Mouse (Mus musculus) heart, embryonic 10.5 days (tissue): ENCODE results near the gene Bid. TPM values are rescaled to one million over a fixed set of nuclear protein-coding genes. Genes with fewer than 3 reads are reported as not detected.
"Not testable (repeated sequence)": the region's sequence is repeated elsewhere in the genome, so short reads cannot be mapped to it uniquely, and the experiment has no call there.

ENCODE experiments used
- DNase-seq: peaks from one replicate; pipeline ENCODE4 v3.0.0-alpha.2; 2017; ENCODE audit warnings: low spot score
- H3K27ac ChIP-seq: fragments of 300-500 bp; sonication (generic); 2 replicates; pipeline ENCODE4 v1.5.1; 2016; ENCODE audit warnings: mild to moderate bottlenecking
- H3K27me3 ChIP-seq: fragments of 300-500 bp; sonication (generic); 2 replicates; pipeline ENCODE4 v1.6.1; 2016; ENCODE audit warnings: mild to moderate bottlenecking; ENCODE audit not compliant: poor library complexity, insufficient read depth, severe bottlenecking
- H3K36me3 ChIP-seq: fragments of 300-500 bp; sonication (generic); 2 replicates; pipeline ENCODE4 v1.6.1; 2016; ENCODE audit warnings: mild to moderate bottlenecking, moderate library complexity
- H3K4me1 ChIP-seq: fragments of 300-500 bp; sonication (generic); 2 replicates; pipeline ENCODE4 v1.6.1; 2016; ENCODE audit warnings: mild to moderate bottlenecking
- H3K4me3 ChIP-seq: fragments of 300-500 bp; sonication (generic); 2 replicates; pipeline ENCODE4 v1.5.1; 2016; ENCODE audit warnings: mild to moderate bottlenecking, moderate library complexity
- H3K9me3 ChIP-seq: fragments of 300-500 bp; sonication (generic); 2 replicates; pipeline ENCODE4 v1.6.1; 2016; ENCODE audit warnings: mild to moderate bottlenecking, moderate library complexity
- WGBS: fragments of 180-500 bp; shearing (Covaris S2); methylation state at CpG from one replicate; pipeline ENCODE4 v1.1.7; 2016; 5-methylcytosine and 5-hydroxymethylcytosine counted together
- polyA plus RNA-seq: library from polyadenylated mRNA; unstranded; fragments of >200 nt; fragmentation: Nextera tagmentation; extraction: Ambion mirVana; gene quantifications from 2 replicates; pipeline ENCODE4 v1.2.1, GENCODE M21; 2016

Gene Bid
- polyA plus RNA-seq, 1 experiment from 2014 or later, result 16.5 TPM

DNA sequence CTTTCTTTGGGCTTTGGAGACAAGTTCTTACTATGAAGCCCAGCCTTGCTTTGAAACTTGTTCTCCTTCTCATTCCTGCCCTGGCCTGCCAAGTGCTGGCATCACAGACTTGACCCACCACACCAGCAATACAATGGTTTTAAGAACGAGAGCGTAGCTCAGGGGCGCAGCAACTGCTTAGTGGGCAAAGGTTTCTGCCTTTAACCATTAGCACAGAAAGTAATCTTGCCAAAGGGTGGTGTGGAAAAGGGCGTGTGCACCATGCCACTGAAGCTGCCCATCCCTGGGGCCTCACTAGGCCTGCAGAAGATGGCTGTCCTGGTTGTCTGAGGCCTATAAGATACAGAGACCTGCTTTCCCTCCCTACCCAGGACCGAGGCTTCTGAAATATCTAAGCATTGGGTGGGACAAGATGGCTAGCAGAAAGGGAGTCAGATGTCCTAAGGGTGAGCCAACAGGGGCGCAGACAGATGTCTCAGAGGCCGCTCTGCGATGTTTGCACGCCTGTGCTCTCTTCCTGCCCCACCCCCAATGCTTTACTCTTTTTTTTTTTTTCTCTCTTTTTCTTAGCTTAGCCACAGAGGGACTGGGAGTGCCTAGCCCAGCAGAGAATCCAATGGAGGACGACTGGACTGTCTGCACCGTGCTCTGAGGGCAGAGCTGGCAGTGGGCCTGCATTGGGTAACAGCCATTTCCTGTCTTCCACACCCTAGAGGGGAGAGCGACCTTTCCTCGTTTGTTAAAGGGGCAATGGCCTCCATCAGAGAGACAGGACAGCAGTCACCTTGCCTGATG, 5.2 kb downstream of the Bid start:
- DNase-seq, result no peak
- Histone ChIP-seq H3K9me3 (no peaks in the 10 kb centered on the region), H3K36me3 (no peaks in the 10 kb centered on the region), H3K27ac (no peak overlapping the region), H3K4me3 (no peak overlapping the region), H3K4me1 (peaks cover 33% of the 10 kb centered on the region), H3K27me3 (peaks cover 15% of the 10 kb centered on the region)
- 74% methylated on average over 13 of the region's 13 CpGs for WGBS

DNA sequence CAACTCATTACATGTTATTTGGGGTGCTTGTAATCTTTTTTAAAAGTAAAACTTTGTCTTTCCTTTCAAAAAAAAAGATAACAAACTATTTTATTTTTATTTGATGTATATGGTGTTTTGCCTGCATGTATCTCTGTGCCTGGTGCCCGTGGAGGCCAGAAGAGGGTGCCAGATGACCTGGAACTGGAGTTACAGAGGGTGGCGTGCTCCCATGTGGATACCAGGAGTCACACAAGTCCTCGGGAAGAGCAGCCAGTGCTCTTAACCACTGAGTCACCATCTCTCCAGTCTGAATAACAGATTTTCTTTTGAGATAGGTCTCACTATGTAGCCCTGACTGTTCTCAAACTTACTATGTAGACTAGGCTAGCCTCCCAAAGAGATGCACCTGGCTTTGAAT, 7.2 kb downstream of the Bid start:
- H3K4me3 ChIP-seq, result no peak overlapping the region
- no peaks in the 10 kb centered on the region for H3K27me3 ChIP-seq
- 76% methylated on average over 3 of the region's 3 CpGs for WGBS
- H3K27ac ChIP-seq, result no peak overlapping the region
- H3K4me1 ChIP-seq, result 0 out of 2 replicates have a peak, but pooled peaks cover 14% of the 10 kb centered on the region
- H3K36me3 ChIP-seq, result no peaks in the 10 kb centered on the region
- no peaks in the 10 kb centered on the region for H3K9me3 ChIP-seq
- DNase-seq, result no peak

DNA sequence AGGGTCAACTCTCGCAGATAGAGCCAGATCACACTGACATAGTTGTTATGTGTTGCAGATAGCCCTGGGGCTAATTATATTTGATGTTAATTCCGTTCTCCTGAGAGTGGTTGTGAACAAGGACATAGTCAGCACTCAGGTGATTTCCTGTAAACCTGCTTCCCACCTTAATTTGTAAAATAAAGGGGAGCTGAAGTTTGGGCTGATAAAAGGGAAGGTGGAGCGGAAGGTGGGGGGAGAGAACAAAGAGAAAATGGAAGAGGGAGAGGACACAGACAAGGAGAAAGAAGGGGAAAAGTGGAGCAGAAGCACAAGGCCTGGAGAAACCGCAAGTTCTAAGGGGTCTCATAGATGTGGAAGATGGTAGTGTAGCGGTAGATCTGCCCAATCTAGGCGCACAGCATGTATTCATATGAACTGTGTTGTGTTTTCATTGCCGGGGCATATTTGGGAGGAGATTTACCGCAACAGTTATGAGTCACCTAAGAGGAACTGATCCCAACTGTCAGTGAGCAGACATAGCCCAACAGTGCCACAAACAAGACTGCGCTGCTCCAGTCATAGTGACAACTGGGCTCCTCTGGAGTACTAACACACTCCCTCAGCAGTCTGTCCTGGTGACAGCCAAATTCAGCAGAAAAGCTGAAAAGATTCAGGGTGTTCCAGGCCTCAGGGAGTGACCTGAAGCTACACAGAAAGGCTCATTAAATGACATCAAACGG, 8.6 kb downstream of the Bid start:
- H3K36me3 ChIP-seq, H3K4me3 ChIP-seq, H3K27me3 ChIP-seq, DNase-seq, H3K9me3 ChIP-seq, H3K27ac ChIP-seq: not testable (repeated sequence)
- 87% methylated on average over 10 of the region's 10 CpGs for WGBS
- 0 out of 2 replicates have a peak, but pooled peaks cover 15% of the 10 kb centered on the region for H3K4me1 ChIP-seq

DNA sequence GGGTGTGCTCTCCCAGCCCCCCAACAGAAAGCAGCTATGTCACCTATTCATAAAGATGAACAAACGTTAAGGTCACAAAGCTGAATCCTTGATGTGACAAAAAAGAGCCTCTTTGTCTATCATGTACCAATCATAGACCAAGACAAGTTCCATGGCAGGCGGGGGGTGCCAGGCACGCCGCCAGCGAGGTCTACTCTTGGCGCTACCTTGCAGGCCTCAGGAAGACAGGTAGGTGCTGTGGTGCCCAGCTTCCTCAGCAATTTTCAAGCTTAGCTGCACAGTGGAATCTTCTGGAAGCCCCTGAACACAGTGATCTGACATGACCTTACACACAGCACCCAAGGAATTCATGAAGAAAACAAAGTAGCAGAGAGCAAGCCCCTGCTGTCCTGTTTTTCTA, 10.1 kb downstream of the Bid start:
- Histone ChIP-seq H3K36me3 (no peaks in the 10 kb centered on the region), H3K9me3 (no peaks in the 10 kb centered on the region), H3K4me1 (0 out of 2 replicates have a peak, but pooled peaks cover 9% of the 10 kb centered on the region), H3K27ac (no peak overlapping the region), H3K4me3 (no peak overlapping the region), H3K27me3 (no peaks in the 10 kb centered on the region)
- no peak for DNase-seq
- WGBS, result 92% methylated on average over 6 of the region's 6 CpGs

DNA sequence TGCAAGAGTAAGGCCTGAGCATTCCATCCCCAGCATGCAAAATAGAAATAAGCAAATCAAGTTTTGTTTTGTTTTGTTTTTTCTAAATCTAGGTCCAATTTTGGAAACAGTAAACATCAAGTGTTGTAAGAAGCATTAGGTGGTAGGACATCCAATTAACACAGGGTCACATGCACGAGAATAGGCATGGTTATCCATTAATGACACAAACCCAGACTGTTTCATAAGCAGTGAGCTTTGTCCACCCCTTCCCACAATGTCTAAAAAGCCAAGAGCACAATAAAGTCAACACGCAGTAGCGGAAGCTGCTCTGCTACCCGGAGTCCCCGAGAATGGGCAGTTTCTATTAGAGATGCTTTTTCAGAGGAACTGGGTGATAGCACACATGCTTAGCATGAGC, 11.5 kb downstream of the Bid start:
- 90% methylated on average over 5 of the region's 5 CpGs for WGBS
- no peak for DNase-seq
- Histone ChIP-seq H3K27ac (no peak overlapping the region), H3K4me1 (0 out of 2 replicates have a peak, but pooled peaks cover 6% of the 10 kb centered on the region), H3K27me3 (no peaks in the 10 kb centered on the region), H3K4me3 (no peak overlapping the region), H3K9me3 (no peaks in the 10 kb centered on the region), H3K36me3 (no peaks in the 10 kb centered on the region)

DNA sequence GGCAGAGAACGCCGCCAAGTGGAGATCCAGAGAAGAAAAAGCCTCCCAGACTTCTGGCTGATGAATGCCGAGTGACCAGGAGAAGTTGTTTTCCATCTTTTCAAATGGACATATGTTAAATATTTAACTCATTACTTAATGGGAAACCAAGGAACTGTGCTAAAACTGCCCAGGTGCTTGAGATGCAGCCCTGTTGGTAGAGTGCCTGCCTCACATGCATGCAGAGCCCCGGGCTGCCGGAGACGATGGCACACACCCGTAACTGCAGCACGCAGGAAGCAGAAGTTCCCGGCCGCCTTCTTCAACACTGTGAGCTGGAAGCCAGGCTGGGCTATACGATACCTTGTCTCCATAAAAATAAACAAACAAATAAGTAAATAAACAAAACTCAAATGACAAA, 12.7 kb downstream of the Bid start:
- 88% methylated on average over 11 of the region's 11 CpGs for WGBS
- Histone ChIP-seq H3K36me3 (no peaks in the 10 kb centered on the region), H3K27me3 (no peaks in the 10 kb centered on the region), H3K4me1 (0 out of 2 replicates have a peak, but pooled peaks cover 6% of the 10 kb centered on the region), H3K4me3 (no peak overlapping the region), H3K27ac (no peak overlapping the region), H3K9me3 (no peaks in the 10 kb centered on the region)
- no peak for DNase-seq

DNA sequence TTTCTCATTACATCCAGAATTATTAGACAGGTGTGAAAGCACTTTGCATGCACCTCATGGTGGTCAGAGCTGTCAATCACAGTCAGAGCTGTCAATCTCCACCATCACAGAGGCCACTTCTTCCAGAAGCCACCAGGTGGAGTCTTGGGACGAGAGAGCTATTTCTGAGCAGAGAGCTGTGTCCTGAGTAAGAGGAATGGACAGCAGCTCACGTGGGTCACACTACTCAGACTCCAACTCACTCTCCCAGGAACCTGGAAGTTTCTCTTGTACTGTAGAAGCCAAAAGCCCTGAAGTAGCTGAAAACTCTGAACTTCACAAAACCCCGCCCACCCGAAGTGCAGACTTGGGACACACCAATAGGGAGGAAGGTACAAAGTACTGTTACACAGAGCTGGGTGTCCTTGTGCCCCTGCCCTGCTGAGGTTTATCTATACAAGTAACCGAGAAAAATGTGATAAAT, 13.2 kb downstream of the Bid start:
- 46% methylated on average over 5 of the region's 5 CpGs for WGBS
- DNase-seq, result peak; percentile 83

DNA sequence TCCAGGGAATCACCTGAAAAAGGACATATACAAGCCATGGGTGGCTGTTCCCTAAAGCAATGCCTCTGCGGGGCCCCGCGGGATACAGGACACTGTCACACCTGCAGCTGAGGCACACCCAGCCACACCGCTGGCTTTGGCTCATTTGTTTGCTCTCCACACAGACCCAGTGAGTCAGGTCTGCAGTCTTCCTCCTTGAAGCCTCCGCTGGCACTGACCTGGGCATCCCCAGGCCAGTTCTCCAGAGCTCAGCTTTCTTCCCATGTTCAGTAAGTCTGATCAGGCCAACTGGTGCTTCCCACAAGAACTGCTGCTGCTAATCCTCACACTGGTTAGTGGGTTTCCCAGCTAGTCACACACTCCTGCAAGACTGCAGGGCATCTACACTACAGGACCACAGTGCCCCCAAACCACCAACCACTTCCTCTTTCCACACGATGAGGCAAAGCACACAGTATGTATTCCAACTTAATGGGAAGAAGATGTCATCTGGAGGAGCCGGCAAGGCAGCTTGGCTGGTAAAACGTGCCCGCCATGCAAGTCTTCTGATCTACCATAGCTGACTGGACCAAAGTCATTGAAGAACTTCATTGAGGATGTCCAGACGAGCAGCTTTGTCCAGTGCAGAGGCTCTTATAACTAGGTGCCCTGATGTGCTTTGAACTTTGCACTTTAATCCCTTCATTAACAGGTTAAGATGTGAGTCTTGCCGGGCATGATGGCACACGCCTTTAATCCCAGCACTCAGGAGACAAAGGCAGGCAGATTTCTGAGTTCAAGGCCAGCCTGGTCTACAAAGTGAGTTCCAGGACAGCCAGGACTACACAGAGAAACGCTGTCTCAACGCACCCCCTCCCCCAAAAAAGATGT, 14.6 kb downstream of the Bid start:
- Histone ChIP-seq H3K4me1 (0 out of 2 replicates have a peak, but pooled peaks cover 6% of the 10 kb centered on the region), H3K36me3 (no peaks in the 10 kb centered on the region), H3K9me3 (no peaks in the 10 kb centered on the region), H3K4me3 (no peak overlapping the region), H3K27me3 (no peaks in the 10 kb centered on the region), H3K27ac (no peak overlapping the region)
- 90% methylated on average over 14 of the region's 14 CpGs for WGBS
- DNase-seq, result no peak

More for the DNA sequence above, 13.2 kb downstream of the Bid start:
- Histone ChIP-seq H3K36me3 (no peaks in the 10 kb centered on the region), H3K4me1 (0 out of 2 replicates have a peak, but pooled peaks cover 6% of the 10 kb centered on the region), H3K4me3 (no peak overlapping the region), H3K9me3 (no peaks in the 10 kb centered on the region), H3K27me3 (no peaks in the 10 kb centered on the region), H3K27ac (no peak overlapping the region)

DNA sequence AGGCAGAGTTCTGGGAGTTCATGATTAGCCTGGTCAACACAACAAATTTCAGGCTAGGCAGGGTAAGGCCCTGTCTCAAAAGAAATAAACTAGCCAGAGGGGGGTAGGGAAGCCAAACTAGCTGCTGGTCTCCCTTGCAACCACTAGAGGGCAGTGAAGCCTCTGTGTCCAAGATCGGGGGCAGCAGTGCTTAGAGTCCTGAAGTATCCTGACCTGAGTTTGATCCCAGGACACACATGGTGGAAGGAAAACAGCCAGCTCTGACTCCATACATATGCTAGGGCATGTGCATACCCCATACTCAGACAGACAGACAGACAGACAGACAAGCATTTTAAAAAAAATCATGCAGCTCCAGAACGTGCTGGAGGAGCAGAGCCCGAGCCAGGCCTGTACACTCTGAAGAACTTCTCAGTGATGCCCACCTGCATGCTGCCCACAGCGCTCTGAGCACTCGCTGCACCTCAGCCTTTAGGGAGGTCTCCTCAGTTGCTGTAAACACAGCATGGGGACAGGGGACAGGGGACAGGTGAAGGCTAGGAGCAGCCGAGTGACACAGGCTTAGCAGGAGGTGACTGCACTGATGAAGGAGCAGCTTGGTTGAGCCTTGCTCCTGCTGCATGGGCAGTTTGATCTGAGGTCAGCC, 18.3 kb downstream of the Bid start:
- no peak overlapping the region for H3K27ac ChIP-seq
- DNase-seq, result no peak
- H3K27me3 ChIP-seq, result no peaks in the 10 kb centered on the region
- no peaks in the 10 kb centered on the region for H3K9me3 ChIP-seq
- WGBS, result 65% methylated on average over 6 of the region's 6 CpGs
- H3K36me3 ChIP-seq, result peaks cover 24% of the 10 kb centered on the region; the same call in 1 of the 2 replicates
- no peak overlapping the region for H3K4me3 ChIP-seq
- H3K4me1 ChIP-seq, result peaks cover 19% of the 10 kb centered on the region

DNA sequence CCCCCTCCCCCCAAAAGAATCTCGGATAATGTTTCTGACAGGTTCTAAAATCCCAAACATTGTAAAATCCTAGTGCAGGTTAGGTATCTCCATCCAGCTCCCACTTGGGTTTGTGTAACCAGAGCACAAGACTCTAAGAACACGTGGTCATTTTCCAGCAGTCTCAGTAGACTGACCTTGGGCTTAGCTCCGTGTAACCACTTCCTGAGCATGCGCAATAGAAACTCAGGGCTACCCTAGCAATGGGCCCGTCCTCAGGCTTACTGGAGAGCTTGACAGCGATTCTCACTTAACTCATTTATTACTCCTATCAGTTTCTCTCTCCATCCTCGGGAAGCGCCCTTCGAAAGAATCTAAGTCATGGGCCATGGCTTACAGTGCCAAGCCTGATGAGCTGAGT, 22.1 kb downstream of the Bid start:
- Histone ChIP-seq H3K4me3 (no peak overlapping the region), H3K9me3 (no peaks in the 10 kb centered on the region), H3K27me3 (no peaks in the 10 kb centered on the region), H3K36me3 (peaks cover 40% of the 10 kb centered on the region), H3K27ac (no peak overlapping the region), H3K4me1 (peaks cover 36% of the 10 kb centered on the region)
- DNase-seq, result no peak
- WGBS, result 91% methylated on average over 9 of the region's 9 CpGs

DNA sequence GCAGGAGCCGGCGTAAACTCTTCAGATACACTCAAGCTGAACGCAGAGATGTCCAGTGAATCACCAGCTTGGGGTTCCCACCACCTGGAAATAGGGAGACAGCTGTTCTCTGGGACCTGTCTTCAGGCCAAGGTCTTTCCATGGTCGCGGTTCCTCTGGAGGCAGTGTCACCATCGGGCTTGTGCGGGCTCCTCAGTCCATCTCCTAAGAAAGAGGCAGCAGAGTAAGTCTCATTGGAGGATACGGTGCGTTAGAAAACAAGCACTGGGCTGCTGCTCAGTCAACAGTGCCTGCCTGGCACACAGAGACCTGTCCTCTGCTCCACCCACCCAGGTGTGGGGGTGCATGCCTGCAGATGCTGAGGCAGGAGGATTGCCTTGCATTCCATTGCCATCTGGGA, 22.6 kb downstream of the Bid start:
- Histone ChIP-seq H3K27ac (peak overlapping the region; percentile 42; the same call in 1 of the 2 replicates), H3K4me3 (no peak overlapping the region), H3K4me1 (peaks cover 36% of the 10 kb centered on the region), H3K36me3 (peaks cover 44% of the 10 kb centered on the region), H3K9me3 (no peaks in the 10 kb centered on the region), H3K27me3 (no peaks in the 10 kb centered on the region)
- DNase-seq, result no peak
- 94% methylated on average over 9 of the region's 9 CpGs for WGBS

DNA sequence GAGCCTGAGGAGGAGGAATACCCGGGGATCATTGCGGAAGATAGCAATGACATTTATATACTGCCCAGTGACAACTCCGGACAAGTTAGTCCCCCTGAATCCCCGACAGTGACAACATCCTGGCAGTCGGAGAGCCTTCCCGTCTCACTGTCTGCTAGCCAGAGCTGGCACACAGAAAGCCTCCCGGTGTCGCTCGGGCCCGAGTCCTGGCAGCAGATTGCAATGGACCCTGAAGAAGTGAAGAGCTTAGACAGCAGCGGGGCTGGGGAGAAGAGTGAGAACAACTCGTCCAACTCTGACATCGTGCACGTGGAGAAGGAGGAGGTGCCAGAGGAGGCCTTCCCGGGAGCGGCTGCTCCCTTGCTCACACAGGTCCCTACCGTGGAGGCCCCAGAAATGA, 30.0 kb downstream of the Bid start:
- no peaks in the 10 kb centered on the region for H3K27me3 ChIP-seq
- H3K36me3 ChIP-seq, result peaks cover 78% of the 10 kb centered on the region
- no peaks in the 10 kb centered on the region for H3K9me3 ChIP-seq
- H3K27ac ChIP-seq, result no peak overlapping the region
- 91% methylated on average over 17 of the region's 17 CpGs for WGBS
- no peak overlapping the region for H3K4me3 ChIP-seq
- H3K4me1 ChIP-seq, result peaks cover 13% of the 10 kb centered on the region
- DNase-seq, result no peak
